Mouse (Mus musculus) kidney, postnatal 0 days (tissue): ENCODE measurements at regions not wholly inside any gene's neighbourhood (a gene's known extent, or its start where the extent isn't known, plus 50 kb on each side); places are given as distances from the start of the nearest gene placed in this dataset.

Source experiments
- ATAC-seq: fragments of 200-750 bp; cut with Nextera tagmentation; replicated peaks from 2 replicates; pipeline ENCODE4 v1.8.0; 2017; ENCODE audit warnings: low read depth, moderate number of reproducible peaks, moderate TSS enrichment, moderate library complexity; ENCODE audit not compliant: low FRiP score
- DNase-seq: peaks from one replicate; pipeline ENCODE4 v3.0.0-alpha.2; 2016; ENCODE audit warnings: low spot score
- H3K27ac ChIP-seq: fragments of 300-500 bp; sonication (generic); 2 replicates; pipeline ENCODE4 v1.5.1; 2014; ENCODE audit warnings: mild to moderate bottlenecking
- H3K27me3 ChIP-seq: fragments of 300-500 bp; sonication (generic); 2 replicates; pipeline ENCODE4 v1.6.1; 2014; ENCODE audit warnings: low read length, mixed read lengths; ENCODE audit not compliant: insufficient read depth
- H3K36me3 ChIP-seq: fragments of 300-500 bp; sonication (generic); 2 replicates; pipeline ENCODE4 v1.6.1; 2014; ENCODE audit warnings: low read length, mixed read lengths; ENCODE audit not compliant: insufficient read depth
- H3K4me1 ChIP-seq: fragments of 300-500 bp; sonication (generic); replicated peaks from 2 replicates; pipeline ENCODE4 v1.6.1; 2014; ENCODE audit warnings: antibody characterized with exemption, low read length, mixed read lengths; ENCODE audit not compliant: insufficient read depth
- H3K4me2 ChIP-seq: fragments of 300-500 bp; sonication (generic); 2 replicates; pipeline ENCODE4 v1.6.1; 2014; ENCODE audit warnings: mild to moderate bottlenecking, low read length, moderate library complexity, mixed read lengths
- H3K4me3 ChIP-seq: fragments of 300-500 bp; sonication (generic); replicated peaks from 2 replicates; pipeline ENCODE4 v1.5.1; 2014; ENCODE audit warnings: low read depth, low read length
- H3K9ac ChIP-seq: fragments of 300-500 bp; sonication (generic); 2 replicates; pipeline ENCODE4 v1.6.1; 2014; ENCODE audit warnings: low read depth, low read length
- H3K9me3 ChIP-seq: fragments of 300-500 bp; sonication (generic); replicated peaks from 2 replicates; pipeline ENCODE4 v1.6.1; 2016; ENCODE audit warnings: low read length, inconsistent platforms, mixed read lengths
- CTCF ChIP-seq: IDR thresholded peaks from 2 replicates; pipeline ENCODE4 v1.5.1; 2016; ENCODE audit warnings: antibody characterized with exemption, low read depth, mild to moderate bottlenecking, moderate library complexity
- WGBS: fragments of 180-500 bp; shearing (Covaris S2); extraction: QIAGEN DNeasy Blood & Tissue Kit; methylation state at CpG from one replicate; pipeline ENCODE4 v1.1.7; 2014; 5-methylcytosine and 5-hydroxymethylcytosine counted together

DNA sequence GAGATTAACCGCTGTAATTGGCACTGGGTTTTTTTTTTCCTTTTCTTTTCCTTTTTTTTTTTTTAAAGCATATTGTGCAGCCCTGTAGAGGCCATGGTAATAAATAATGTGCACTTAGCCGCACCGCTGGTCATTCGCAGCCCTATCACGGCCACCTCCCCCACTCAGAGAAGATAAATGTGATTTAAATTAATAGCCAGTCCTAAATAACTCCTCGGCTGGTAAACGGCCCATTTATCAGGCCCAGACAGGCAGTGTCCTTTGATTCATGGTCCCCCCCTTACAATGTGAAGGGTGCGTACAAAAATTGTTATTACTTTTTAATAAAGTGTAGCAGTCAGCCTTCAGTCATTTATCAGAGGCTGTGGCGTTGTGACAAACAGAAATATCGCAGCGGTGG, 266.4 kb downstream of the Irx2 start:
- DNase-seq: peak; percentile 18
- Histone ChIP-seq H3K27me3 (0 out of 2 replicates have a peak, but pooled peaks cover 10% of the 10 kb centered on the region), H3K27ac (no peak overlapping the region), H3K9ac (no peak overlapping the region), H3K4me3 (no peak overlapping the region), H3K9me3 (no peaks in the 10 kb centered on the region), H3K36me3 (no peaks in the 10 kb centered on the region), H3K4me1 (no peaks in the 10 kb centered on the region), H3K4me2 (no peak overlapping the region)
- 20% methylated on average over 11 of the region's 11 CpGs for WGBS
- ATAC-seq: no peak
- no peak for TF ChIP-seq CTCF

DNA sequence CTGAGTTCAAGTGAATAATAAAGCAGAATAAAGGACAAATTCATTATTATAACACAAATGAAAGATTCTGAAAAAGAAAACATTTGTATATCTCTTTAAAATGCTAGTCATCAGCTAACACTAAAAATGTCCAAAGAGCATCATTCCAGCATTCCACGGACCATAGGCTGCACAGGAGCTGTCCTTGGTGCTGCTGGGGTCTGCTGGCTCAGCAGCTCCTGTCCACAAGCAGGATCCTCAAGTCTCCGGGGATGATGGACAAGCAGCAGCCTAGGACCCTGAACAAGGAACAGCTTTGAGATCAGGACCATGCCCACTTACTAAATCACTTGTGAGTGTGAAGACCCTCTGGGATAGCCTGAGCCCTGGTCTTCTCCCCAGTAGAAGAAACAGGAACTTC, 274.0 kb downstream of the Irx2 start:
- H3K4me1 ChIP-seq: no peaks in the 10 kb centered on the region
- TF ChIP-seq CTCF: no peak
- no peak for ATAC-seq

DNA sequence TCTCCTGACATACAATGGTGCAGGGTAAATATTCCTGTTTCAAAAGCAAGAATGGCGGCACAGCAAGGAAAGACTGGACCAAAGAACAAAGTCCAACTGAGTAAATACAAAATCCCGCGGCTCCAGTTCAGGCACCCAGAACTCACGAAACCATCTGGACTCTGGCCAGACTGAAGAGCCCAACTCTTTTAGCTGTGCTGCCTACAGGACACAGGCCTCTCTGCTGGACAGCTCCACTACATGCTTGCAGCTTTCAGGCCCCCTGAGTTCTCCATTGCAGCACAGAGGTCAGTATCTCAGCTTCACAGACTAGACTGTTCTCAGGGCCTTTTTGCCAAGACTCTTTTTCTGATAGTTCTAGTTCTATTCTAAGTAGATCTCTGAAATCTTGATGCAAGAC, 290.3 kb downstream of the Irx2 start:
- Histone ChIP-seq H3K4me2 (no peak overlapping the region), H3K27me3 (no peaks in the 10 kb centered on the region), H3K9ac (no peak overlapping the region), H3K36me3 (no peaks in the 10 kb centered on the region), H3K27ac (no peak overlapping the region), H3K9me3 (no peaks in the 10 kb centered on the region), H3K4me1 (no peaks in the 10 kb centered on the region), H3K4me3 (no peak overlapping the region)
- 71% methylated on average over 4 of the region's 4 CpGs for WGBS
- TF ChIP-seq CTCF: no peak
- ATAC-seq (no peak), DNase-seq (peak; percentile 6)

More for the DNA sequence above, 274.0 kb downstream of the Irx2 start:
- peak; percentile 68 for DNase-seq
- H3K27me3 ChIP-seq: 0 out of 2 replicates have a peak, but pooled peaks cover 5% of the 10 kb centered on the region
- H3K9ac ChIP-seq: no peak overlapping the region
- no peak overlapping the region for H3K4me2 ChIP-seq
- no peaks in the 10 kb centered on the region for H3K36me3 ChIP-seq
- H3K9me3 ChIP-seq: no peaks in the 10 kb centered on the region
- 37% methylated on average over 2 of the region's 2 CpGs for WGBS
- no peak overlapping the region for H3K27ac ChIP-seq
- no peak overlapping the region for H3K4me3 ChIP-seq

DNA sequence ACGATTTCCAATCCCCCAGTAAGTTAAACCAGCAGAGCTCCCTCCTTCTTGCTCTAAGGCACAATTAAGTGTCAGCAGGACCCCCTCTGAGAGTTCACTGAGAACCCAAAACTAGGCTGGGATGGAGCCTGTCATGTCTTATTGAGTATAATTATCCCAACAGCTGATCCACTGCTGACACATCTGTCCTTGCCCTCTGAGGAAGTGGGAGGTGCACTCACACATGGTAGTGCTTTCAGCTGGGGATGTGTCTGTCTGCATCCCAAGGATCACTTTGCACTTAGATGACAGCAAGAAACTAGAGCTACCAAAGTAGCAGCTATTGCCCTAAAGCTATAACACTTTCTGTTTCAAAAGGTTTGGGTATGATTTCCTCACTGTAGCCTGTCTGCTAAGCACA, 291.7 kb downstream of the Irx2 start:
- Histone ChIP-seq H3K4me2 (no peak overlapping the region), H3K27ac (no peak overlapping the region), H3K4me3 (no peak overlapping the region), H3K9ac (no peak overlapping the region), H3K36me3 (no peaks in the 10 kb centered on the region), H3K27me3 (no peaks in the 10 kb centered on the region), H3K9me3 (no peaks in the 10 kb centered on the region), H3K4me1 (no peaks in the 10 kb centered on the region)
- ATAC-seq (no peak), DNase-seq (no peak)
- 26% methylated on average over 1 of the region's 1 CpGs for WGBS
- no peak for TF ChIP-seq CTCF

DNA sequence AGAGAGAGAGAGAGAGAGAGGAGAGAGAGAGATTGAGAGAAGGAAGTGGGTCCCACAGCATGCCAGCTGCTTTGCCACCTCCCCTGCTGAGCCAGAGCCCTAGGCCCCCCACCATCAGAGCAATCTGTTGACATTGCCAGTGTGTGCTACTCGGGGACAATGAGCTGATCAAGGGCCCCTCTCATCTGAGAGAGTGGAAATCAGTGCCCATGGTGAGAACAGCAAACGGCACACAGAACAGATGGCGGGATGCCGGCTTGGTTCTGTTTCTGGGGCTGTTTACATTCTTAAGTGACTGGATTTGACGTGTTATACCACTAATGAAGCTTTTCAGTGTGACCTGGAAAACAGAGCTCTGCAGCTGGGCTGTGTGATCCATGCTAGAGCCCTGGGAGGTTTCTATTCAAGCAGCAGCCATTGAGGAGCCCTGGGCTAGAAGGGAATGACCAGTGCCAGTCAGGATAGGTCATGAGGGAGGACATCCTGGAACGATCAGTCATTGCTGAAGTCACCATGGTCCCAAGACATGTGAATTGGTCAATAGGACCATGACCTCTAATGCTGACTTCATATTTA, 296.0 kb downstream of the Irx2 start:
- 27% methylated on average over 6 of the region's 6 CpGs for WGBS
- Histone ChIP-seq H3K9ac (no peak overlapping the region), H3K27ac (no peak overlapping the region), H3K4me1 (no peaks in the 10 kb centered on the region), H3K9me3 (no peaks in the 10 kb centered on the region), H3K4me3 (no peak overlapping the region), H3K36me3 (no peaks in the 10 kb centered on the region), H3K4me2 (no peak overlapping the region), H3K27me3 (no peaks in the 10 kb centered on the region)
- no peak for TF ChIP-seq CTCF
- no peak for DNase-seq
- no peak for ATAC-seq

DNA sequence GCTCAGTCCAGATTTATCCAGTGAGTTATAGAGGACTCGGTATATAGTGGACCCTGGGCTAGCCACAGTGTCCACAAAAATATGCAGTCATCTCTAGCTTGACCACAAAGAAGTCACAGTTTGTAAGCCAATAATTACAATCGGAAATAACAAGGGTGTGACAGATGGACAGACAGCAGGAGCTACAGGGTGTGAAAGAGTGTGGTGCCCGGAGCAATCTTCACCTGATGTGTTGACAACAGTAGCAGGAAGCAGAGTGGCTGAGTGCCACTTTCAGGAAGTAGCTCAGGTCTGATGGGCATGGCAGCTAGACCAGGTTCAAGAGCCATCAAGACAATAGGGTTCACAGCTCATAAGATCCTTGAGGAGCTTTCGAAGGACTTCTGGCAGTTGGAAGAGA, 308.6 kb downstream of the Irx2 start:
- WGBS: 81% methylated on average over 4 of the region's 4 CpGs
- Histone ChIP-seq H3K27me3 (no peaks in the 10 kb centered on the region), H3K9ac (no peak overlapping the region), H3K9me3 (no peaks in the 10 kb centered on the region), H3K4me3 (no peak overlapping the region), H3K27ac (no peak overlapping the region), H3K36me3 (no peaks in the 10 kb centered on the region), H3K4me2 (no peak overlapping the region), H3K4me1 (no peaks in the 10 kb centered on the region)
- ATAC-seq (no peak), DNase-seq (no peak)
- no peak for TF ChIP-seq CTCF
